Mouse (Mus musculus) frontal cortex, adult 2 months (tissue): ENCODE measurements at regions not wholly inside any gene's neighbourhood (a gene's known extent, or its start where the extent isn't known, plus 50 kb on each side); places are given as distances from the start of the nearest gene placed in this dataset.

Source experiments
- DNase-seq, 2 experiments: peaks; one replicate each; pipeline ENCODE4 v3.0.0; 2022; ENCODE audit warnings: low spot score in 1 of 2; ENCODE audit errors: extremely low spot score in 1 of 2

- no peak for DNase-seq
Observed at GRCm38 (mm10) chr5:50624206-50624605, 565.4 kb upstream of the Adgra3 start.
